Mouse (Mus musculus) kidney, postnatal 25 days (tissue): ENCODE measurements at regions not wholly inside any gene's neighbourhood (a gene's known extent, or its start where the extent isn't known, plus 50 kb on each side); places are given as distances from the start of the nearest gene placed in this dataset.
A peak's percentile ranks its signal among the peaks of the same experiment; 100 is the strongest.

Experiments
- DNase-seq, 2 experiments: peaks; one replicate each; pipeline ENCODE4 v3.0.0; 2021; ENCODE audit warnings: mixed read lengths in 2 of 2

- no peak for DNase-seq
Measured at GRCm38 (mm10) chr12:86830247-86830585, 54.4 kb downstream of the Irf2bpl start.

GRCm38 (mm10) chr12:86829581-86830246 lies 54.9 kb downstream of the Irf2bpl start:
- DNase-seq, result no peak

- no peak for DNase-seq
Measured at GRCm38 (mm10) chr12:86827241-86827606, 57.4 kb downstream of the Irf2bpl start.

GRCm38 (mm10) chr12:86826420-86827240 lies 58.0 kb downstream of the Irf2bpl start:
- peak; percentile 51 to 65 for DNase-seq

DNA sequence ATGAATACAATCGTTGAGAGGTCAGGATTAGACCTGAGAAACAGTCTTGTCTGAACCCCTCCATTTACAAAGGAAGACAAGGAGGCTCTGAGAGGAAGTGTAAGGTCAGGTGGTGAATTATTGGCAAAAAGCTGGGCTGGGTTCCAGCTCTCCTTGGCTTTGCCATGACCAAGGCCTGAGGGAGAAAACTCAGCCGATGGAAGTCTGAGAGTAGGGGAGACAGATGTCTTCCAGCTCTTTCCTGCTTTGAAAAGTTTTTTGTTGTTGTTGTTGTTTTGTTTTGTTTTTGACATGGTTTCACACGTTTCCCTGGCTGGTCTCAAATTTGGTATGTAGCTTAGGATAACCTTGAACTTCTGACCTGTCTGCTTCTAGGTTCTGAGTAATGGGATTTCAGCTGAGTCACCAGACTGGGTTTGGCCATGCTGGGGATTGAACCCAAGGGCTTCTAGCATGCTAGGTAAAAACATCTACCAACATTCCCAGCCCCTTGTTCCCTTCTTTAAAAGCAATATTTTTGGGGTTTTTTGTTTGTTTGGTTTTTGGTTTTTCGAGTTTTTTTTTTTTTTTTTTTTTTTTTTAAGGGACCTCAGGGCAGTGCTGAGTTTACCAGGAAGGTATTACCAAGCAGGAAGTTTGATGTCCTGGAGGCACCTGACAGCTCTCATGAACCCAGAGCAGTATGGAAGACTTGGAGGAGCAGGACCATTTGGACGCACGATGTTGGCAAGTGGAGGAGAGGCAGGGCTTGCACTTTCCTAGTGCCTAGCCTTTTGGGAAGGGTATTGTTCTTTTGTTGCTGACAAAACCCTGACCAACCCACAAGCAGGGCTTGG lies 58.8 kb downstream of the Irf2bpl start:
- DNase-seq, result peak; percentile 87 to 89

DNA sequence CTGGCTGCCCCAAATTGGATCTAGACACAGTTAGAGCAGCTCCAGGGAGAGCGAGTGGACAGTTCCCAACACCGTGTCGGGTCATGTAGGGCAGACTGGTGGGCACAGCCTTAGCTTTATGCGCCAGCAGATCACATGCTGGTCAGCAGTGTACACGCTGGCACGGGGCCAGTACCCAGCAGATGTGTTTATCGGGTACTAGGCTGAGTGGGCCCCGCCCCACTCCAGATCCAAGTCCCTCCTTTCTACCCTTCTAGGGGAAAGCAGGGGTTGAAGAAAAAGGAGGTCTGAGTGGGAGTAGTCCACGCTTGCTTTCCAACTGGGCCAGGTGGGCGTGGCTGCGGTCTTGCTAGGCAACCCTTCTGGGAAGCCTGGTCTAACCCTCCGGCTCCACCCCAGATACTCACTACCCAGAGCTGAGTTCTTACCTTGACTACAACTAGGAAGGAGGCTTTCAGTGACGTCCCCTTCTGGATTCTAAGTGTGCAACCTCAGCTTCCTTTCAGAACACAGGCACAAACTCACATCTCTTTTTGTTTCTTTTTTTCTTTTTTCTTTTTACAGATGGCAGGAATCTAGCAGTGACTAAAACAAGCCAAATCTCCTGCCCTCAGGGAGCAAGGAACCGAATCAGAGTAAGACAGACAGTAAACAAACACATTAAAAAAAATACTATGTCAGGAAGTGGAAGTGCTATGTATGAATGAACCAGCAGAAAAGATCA lies 59.6 kb downstream of the Irf2bpl start:
- peak; percentile 97 for DNase-seq

- peak; percentile 97 to 98 for DNase-seq
Measured at GRCm38 (mm10) chr12:86823855-86824589, 60.6 kb downstream of the Irf2bpl start.

DNA sequence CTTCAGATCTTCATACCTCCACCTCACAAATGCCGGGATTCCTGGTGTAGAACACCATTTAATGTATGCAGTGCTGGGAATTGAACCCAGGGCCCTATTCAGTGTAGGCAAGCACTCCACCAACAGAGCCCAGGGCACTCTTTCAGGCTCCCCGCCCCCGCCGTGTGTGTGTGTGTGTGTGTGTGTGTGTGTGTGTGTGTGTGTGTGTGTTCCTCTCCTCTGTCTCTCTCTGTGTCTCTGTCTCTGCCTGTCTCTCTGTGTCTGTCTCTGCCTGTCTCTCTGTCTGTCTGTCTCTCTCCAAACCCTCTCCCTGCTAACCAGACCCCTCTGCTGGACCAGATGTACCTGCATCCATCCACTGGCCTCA lies 61.1 kb downstream of the Irf2bpl start:
- no peak for DNase-seq

DNA sequence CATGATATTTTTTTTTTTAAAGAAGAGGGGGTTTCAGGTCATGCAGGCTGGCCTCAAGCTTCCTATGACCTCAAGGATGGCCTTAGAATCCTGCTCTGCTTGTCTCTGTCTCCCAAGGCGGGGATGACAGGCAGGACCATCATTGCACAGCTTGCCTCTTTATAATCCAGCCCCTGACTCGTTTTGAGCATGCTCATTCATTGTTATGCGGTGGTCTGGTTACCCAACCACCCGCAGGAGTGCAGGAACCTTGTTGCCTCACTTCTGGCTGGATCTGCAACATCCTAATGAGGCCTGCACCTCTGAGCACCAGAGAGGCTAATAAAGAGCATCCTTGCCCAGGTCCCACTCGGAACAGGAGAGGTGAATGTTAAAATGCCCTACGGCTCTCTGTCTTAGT lies 63.4 kb downstream of the Irf2bpl start:
- DNase-seq, result no peak

GRCm38 (mm10) chr12:86819568-86819967 lies 65.0 kb downstream of the Irf2bpl start:
- DNase-seq, result no peak

GRCm38 (mm10) chr12:86819163-86819562 lies 65.4 kb downstream of the Irf2bpl start:
- DNase-seq, result no peak

DNA sequence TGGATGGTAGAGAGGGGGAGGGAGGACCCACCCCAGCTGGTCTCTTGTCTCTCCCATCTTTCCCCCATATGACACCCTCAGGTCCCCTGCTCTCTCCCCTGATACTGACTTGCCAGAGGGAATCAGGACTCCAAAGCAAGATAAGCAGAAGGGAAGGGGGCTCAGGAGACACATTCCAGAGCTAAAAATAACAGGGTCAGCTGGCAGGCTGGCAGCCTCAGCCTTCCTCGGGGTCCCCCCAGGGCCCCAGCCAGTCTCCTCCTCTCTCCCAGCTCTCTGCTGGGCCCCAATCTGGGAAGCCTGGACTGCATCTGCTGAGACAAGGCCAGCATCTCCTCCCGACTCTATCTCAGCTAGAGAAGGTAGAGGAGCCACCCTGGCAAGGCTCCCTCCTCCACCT lies 66.4 kb downstream of the Irf2bpl start:
- no peak for DNase-seq

GRCm38 (mm10) chr12:86816702-86817610 lies 67.6 kb downstream of the Irf2bpl start:
- DNase-seq, result peak; percentile 89 to 93

DNA sequence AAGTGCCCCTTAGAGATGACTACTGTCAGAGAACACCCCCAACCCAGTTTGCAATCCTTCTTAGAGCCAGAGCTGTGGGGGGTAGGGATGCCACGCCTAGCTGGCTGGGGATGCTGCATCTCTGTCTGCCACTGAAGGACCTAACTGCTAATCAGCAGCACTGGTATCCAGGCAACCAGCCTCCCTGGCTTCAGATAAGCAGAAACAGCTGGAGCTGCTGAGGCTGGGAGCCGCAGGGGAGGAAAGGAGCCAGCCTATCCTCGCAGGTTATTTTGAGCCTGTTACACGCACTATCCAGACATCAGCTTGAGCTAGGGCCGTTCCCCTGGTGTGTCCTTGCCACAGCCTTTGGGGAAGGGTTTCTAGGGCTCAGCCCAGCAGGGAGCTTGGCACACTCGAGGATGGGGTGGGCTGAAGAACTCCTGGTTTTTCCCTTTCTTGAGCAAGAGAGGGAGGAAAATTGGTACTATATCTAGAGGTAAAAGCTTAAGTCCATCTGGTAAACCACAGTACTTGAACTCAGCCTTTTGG lies 68.4 kb downstream of the Irf2bpl start:
- no peak for DNase-seq

GRCm38 (mm10) chr12:86814740-86815139 lies 69.9 kb downstream of the Irf2bpl start:
- no peak for DNase-seq
